Mouse (Mus musculus) brain, embryonic 14.5 days (tissue): ENCODE results near the gene Spem2.

ENCODE experiments used
- CTCF ChIP-seq: fragments of 200-500 bp; IDR thresholded peaks from 2 replicates; pipeline ENCODE4 v1.5.1; 2012; ENCODE audit warnings: inconsistent platforms, mild to moderate bottlenecking, moderate library complexity, borderline replicate concordance; ENCODE audit not compliant: insufficient read depth, insufficient read length; ENCODE audit errors: extremely low read depth
- POLR2A ChIP-seq: fragments of 200-500 bp; IDR thresholded peaks from 2 replicates; pipeline ENCODE4 v1.6.1; 2012; ENCODE audit warnings: mild to moderate bottlenecking, inconsistent platforms, borderline replicate concordance; ENCODE audit not compliant: poor library complexity, insufficient read depth, insufficient read length, severe bottlenecking; ENCODE audit errors: extremely low read depth

DNA sequence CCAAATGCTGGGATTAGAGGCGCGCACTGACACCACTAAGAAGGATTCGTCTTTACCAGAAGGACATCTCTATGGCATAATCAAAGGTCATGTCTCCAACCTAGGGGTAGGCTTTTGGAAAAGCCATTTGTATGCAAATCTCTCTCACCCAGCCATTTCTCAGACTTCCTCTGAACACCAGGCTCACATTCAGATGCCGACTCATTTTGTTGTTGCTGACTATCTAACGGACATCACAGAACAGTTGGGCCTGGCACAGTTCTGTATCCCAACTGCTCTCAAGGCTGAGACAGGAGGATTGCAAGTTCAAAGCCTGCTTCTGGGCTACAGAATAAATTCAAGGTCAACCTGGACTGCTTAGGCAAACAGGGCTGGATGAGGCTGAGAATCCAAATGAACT, 31.0 kb downstream of the Spem2 start:
- no peak for TF ChIP-seq CTCF
- no peak for TF ChIP-seq POLR2A
